Mouse (Mus musculus) testis, adult 2 months (tissue): ENCODE data around the gene Klf15.

Source experiments
- CTCF ChIP-seq: fragments of 200-500 bp; IDR thresholded peaks from 2 replicates; pipeline ENCODE4 v1.5.1; 2012; ENCODE audit warnings: low read depth, mild to moderate bottlenecking, inconsistent platforms, low read length, moderate library complexity; ENCODE audit not compliant: control insufficient read depth, insufficient read depth, insufficient replicate concordance
- POLR2A ChIP-seq: fragments of 200-500 bp; IDR thresholded peaks from 2 replicates; pipeline ENCODE4 v1.6.1; 2012; ENCODE audit warnings: low read depth, mild to moderate bottlenecking, inconsistent platforms, low read length, moderate library complexity; ENCODE audit not compliant: control insufficient read depth

DNA sequence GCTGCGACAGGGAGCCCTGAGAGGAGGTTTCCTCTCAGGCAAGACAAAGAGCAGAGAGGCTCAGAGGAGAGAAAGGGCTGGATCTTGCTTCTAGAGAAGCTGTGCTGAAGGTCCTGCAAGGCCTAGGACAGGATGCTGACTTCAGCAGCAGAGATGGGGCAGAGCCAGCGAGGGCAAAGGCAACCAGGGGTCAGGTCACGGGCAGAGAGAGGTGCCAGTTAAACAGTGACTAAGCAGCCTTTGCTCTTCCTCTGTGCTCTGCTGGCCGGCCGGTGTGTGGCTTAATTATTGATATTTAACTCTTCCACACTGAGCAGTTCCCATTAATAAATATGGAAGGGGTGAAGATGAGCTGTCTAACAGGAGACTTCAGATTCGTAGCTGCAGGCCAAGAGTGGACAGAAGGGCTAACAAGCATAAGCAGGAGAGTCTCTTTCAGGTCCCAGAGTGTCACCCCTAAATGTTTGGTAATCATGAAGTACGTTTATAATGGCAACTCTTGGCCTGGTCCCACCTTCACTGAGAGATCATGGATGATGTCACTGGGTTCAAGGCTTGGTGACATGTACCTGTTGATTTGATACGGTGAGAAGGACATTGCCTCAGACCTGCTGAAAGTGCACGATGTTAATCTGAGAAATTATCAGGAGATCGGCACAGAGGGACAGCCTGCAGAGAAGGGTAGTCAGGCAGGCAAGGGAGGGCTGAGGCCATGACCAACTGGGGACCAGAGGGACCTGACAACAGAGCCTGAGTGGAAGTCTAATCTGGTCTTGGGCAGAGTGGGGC, 29.8 kb downstream of the Klf15 start:
- TF ChIP-seq POLR2A (no peak), CTCF (no peak)
